Mouse (Mus musculus): Measurements from ENCODE around the gene Lrp8.
A peak's percentile ranks its signal among the peaks of the same experiment; 100 is the strongest.

Gene Lrp8

DNA sequence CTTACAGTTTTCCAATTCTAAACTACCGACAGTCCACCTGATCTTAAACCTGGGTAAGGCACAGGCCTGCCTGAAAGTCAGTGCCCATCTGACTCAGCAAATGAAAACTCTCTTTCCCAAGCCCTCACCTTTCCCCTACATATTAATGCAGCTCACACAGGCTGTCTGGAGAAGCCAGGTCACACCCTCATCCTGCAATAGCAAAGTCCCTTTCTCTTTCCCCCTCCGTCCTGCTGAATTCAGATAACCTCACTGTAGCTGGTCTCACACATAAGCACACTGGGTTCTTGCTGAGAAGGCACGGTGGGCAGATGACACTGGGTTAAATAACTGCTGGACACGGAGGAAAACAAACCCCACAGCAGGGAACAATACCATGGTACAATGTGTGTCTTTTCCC, 119.9 kb downstream of the Lrp8 start:
- DNase-seq (ENCODE audit: low spot score in 2 of 2): no peak

GRCm38 (mm10) chr4:107923145-107923802, 121.2 kb downstream of the Lrp8 start, which contains the start of gene Cpt2:
Cpt2 (minus strand) TSS chr4:107923610.
- peak; percentile 52 to 73 for DNase-seq (ENCODE audit: low spot score in 2 of 2)

- DNase-seq (ENCODE audit: low spot score in 2 of 2): no peak
These were observed 121.7 kb downstream of the Lrp8 start for GRCm38 (mm10) chr4:107923803-107924194.

All from right cerebral cortex, adult 2 months (tissue).